Mouse (Mus musculus) intestine, embryonic 15.5 days (tissue): ENCODE results near the gene Slc52a3. TPM values are rescaled to one million over a fixed set of nuclear protein-coding genes. Genes with fewer than 3 reads are reported as not detected.
A peak's percentile ranks its signal among the peaks of the same experiment; 100 is the strongest.

Source experiments
- ATAC-seq: fragments of 200-750 bp; cut with Nextera tagmentation; 2 replicates; pipeline ENCODE4 v1.8.0; 2017; ENCODE audit warnings: moderate TSS enrichment, moderate library complexity
- H3K27ac ChIP-seq: fragments of 300-500 bp; sonication (generic); 2 replicates; pipeline ENCODE4 v1.5.1; 2015; ENCODE audit warnings: mild to moderate bottlenecking, inconsistent platforms
- H3K27me3 ChIP-seq: fragments of 300-500 bp; sonication (generic); replicated peaks from 2 replicates; pipeline ENCODE4 v1.6.1; 2015; ENCODE audit warnings: inconsistent platforms
- H3K36me3 ChIP-seq: fragments of 300-500 bp; sonication (generic); 2 replicates; pipeline ENCODE4 v1.6.1; 2015; ENCODE audit warnings: inconsistent platforms
- H3K4me1 ChIP-seq: fragments of 300-500 bp; sonication (generic); replicated peaks from 2 replicates; pipeline ENCODE4 v1.6.1; 2015; ENCODE audit warnings: inconsistent platforms
- H3K4me2 ChIP-seq: fragments of 300-500 bp; sonication (generic); replicated peaks from 2 replicates; pipeline ENCODE4 v1.6.1; 2015; ENCODE audit warnings: mild to moderate bottlenecking, inconsistent platforms
- H3K4me3 ChIP-seq: fragments of 300-500 bp; sonication (generic); replicated peaks from 2 replicates; pipeline ENCODE4 v1.5.1; 2015; ENCODE audit warnings: inconsistent platforms
- H3K9ac ChIP-seq: fragments of 300-500 bp; sonication (generic); 2 replicates; pipeline ENCODE4 v1.6.1; 2015; ENCODE audit warnings: inconsistent platforms
- H3K9me3 ChIP-seq: fragments of 300-500 bp; sonication (generic); 2 replicates; pipeline ENCODE4 v1.6.1; 2016; ENCODE audit warnings: inconsistent platforms
- WGBS: fragments of 180-500 bp; shearing (Covaris S2); methylation state at CpG from one replicate; pipeline ENCODE4 v1.1.7; 2015; 5-methylcytosine and 5-hydroxymethylcytosine counted together
- polyA plus RNA-seq: library from polyadenylated mRNA; unstranded; fragments of >200 nt; fragmentation: Nextera tagmentation; extraction: Ambion mirVana; gene quantifications from 2 replicates; pipeline ENCODE4 v1.2.1, GENCODE M21; 2015

Slc52a3 gene
- polyA plus RNA-seq, 1 experiment from 2014 or later, result 3.9 TPM

DNA sequence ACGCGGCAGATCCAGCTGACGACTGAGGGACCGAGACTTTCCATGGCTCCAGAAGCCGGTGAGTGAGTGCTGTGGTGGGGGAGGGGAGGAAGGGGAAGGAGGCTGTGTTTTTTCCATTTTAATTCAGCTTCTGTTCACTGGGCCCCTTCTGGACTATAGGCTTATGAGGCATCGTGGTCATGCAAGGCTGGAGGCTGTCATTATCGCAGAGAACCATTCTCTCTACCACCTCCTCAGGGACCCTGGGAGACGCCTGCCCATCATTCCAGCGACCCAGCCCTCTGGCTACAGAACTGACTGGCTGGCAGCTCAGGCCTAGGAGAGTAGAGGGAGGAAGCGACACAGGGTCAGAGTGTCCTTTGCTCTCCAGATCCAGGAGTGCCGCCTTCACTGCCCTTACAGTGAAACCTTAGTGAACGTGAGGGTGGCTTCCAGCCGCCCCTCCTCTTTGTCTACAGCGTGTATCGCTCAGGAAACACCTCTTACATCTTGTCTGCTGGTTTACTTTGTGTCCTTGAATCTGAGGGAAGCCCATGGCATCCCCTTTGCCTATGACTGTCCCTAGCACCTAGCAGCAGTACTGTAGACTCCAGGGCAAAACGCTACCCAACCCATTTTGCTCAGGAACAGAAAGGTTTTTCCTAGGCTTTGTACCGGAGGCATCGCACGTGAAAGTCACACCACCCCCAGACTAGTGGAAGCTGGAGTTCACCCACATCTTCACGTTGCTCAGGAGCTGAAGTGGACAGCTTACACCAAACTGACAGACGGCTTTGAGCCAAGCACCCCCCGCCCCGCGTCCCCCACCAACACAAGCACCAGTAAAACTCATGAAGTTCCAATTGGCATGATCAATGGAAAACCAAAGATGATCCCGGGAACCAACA, 51.0 kb downstream of the Slc52a3 start:
- Histone ChIP-seq H3K9me3 (no peaks in the 10 kb centered on the region), H3K9ac (no peak overlapping the region), H3K4me1 (peaks cover 13% of the 10 kb centered on the region), H3K36me3 (no peaks in the 10 kb centered on the region), H3K4me2 (peak overlapping the region; percentile 98), H3K27me3 (peaks cover 52% of the 10 kb centered on the region), H3K27ac (no peak overlapping the region), H3K4me3 (no peak overlapping the region)
- no peak for ATAC-seq
- 3% methylated on average over 25 of the region's 25 CpGs for WGBS

GRCm38 (mm10) chr2:152048003-152048980, 52.0 kb downstream of the Slc52a3 start:
- peak overlapping the region; percentile 46 for H3K4me3 ChIP-seq
- under 1% methylated on average over 80 of the region's 82 CpGs for WGBS
- peaks cover 52% of the 10 kb centered on the region for H3K27me3 ChIP-seq
- H3K36me3 ChIP-seq, result no peaks in the 10 kb centered on the region
- peak; percentile 58 for ATAC-seq
- H3K4me1 ChIP-seq, result peaks cover 13% of the 10 kb centered on the region
- H3K9ac ChIP-seq, result peak overlapping the region; percentile 44
- no peak overlapping the region for H3K27ac ChIP-seq
- H3K4me2 ChIP-seq, result peak overlapping the region; percentile 98
- no peaks in the 10 kb centered on the region for H3K9me3 ChIP-seq

DNA sequence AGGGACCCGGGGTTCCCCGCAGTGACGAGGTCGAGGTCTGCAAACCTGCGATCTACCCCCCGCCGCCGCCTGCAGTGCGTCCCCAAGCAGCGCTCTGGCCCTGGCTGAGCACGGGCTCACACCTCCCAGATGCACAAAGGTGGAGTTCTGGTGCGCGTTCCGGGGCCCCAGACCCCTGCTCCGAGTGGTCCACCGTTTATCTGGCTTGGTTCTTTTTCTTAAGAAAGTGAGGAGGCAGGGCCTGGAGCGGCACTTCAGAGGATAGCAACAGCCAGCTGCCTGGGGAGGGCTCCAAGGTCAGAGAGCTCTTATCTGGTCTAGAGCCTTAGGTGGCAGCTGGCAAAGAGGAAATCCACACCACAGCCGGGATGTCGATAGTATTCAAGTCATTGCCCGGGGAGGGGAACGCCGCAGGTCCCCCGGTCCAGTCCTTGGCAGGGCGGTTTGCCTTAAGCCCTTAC, 52.7 kb downstream of the Slc52a3 start:
- peak overlapping the region; percentile 46 for H3K4me3 ChIP-seq
- H3K9me3 ChIP-seq, result no peaks in the 10 kb centered on the region
- peak; percentile 73 for ATAC-seq
- under 1% methylated on average over 24 of the region's 24 CpGs for WGBS
- peaks cover 52% of the 10 kb centered on the region for H3K27me3 ChIP-seq
- no peaks in the 10 kb centered on the region for H3K36me3 ChIP-seq
- H3K4me2 ChIP-seq, result peak overlapping the region; percentile 98
- H3K9ac ChIP-seq, result peak overlapping the region; percentile 44
- no peak overlapping the region for H3K27ac ChIP-seq
- peaks cover 13% of the 10 kb centered on the region for H3K4me1 ChIP-seq

- no peak overlapping the region for H3K9ac ChIP-seq
- ATAC-seq, result no peak
- H3K4me2 ChIP-seq, result peak overlapping the region; percentile 98; the same call in 1 of the 2 replicates
- H3K4me3 ChIP-seq, result no peak overlapping the region
- H3K36me3 ChIP-seq, result no peaks in the 10 kb centered on the region
- 10% methylated on average over 13 of the region's 13 CpGs for WGBS
- no peak overlapping the region for H3K27ac ChIP-seq
- H3K9me3 ChIP-seq, result no peaks in the 10 kb centered on the region
- peaks cover 13% of the 10 kb centered on the region for H3K4me1 ChIP-seq
- peaks cover 48% of the 10 kb centered on the region for H3K27me3 ChIP-seq
These were observed 53.4 kb downstream of the Slc52a3 start for GRCm38 (mm10) chr2:152049611-152050270.

DNA sequence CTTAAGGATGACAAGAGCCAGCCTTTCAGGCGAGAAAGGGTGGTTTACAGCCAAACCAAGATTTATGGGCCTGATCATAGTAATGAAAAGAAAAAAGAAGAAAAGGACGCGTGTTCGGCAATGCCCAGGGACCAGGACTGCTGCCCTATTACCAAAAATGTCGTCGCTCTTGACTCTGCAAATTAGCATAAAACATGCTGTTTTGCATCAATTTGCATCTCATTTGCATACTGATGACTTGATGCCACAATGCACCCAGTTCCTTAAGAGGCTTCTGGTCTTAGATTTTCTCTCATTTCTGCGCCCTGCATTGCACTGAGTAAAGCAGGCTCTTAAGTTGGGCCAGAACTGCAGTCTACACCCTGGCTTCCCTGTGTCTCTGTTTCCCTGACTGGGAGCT, 54.0 kb downstream of the Slc52a3 start:
- Histone ChIP-seq H3K27ac (no peak overlapping the region), H3K4me1 (peaks cover 13% of the 10 kb centered on the region), H3K9ac (no peak overlapping the region), H3K9me3 (no peaks in the 10 kb centered on the region), H3K4me2 (no peak overlapping the region), H3K4me3 (no peak overlapping the region), H3K27me3 (peaks cover 48% of the 10 kb centered on the region), H3K36me3 (no peaks in the 10 kb centered on the region)
- ATAC-seq, result no peak
- WGBS, result 16% methylated on average over 7 of the region's 7 CpGs

GRCm38 (mm10) chr2:152051985-152052384, 55.7 kb downstream of the Slc52a3 start:
- ATAC-seq, result no peak
- Histone ChIP-seq H3K4me2 (no peak overlapping the region), H3K9me3 (no peaks in the 10 kb centered on the region), H3K27me3 (peaks cover 49% of the 10 kb centered on the region), H3K4me1 (peaks cover 13% of the 10 kb centered on the region), H3K27ac (no peak overlapping the region), H3K9ac (no peak overlapping the region), H3K4me3 (no peak overlapping the region), H3K36me3 (no peaks in the 10 kb centered on the region)
- 82% methylated on average over 3 of the region's 3 CpGs for WGBS

DNA sequence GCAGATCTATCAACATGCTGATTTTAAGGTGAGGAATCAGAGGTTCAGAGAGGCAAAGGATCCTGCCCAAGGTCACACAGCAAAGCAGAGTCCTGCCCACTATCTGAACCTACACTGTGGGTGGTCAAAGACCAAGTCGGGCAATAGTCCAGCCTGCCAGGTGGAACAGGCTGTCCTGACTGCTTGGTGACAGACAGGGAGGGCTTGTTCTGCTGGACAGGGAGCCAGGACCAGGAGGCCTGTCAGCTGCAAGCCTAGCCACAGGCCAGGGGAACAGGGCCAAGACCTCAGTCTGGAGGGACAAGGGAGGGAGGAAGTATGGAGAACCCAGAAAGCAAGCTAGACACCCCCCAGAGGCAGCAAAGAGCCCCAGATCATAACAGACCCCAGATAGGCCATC, 59.1 kb downstream of the Slc52a3 start:
- Histone ChIP-seq H3K36me3 (no peaks in the 10 kb centered on the region), H3K4me2 (no peak overlapping the region), H3K27ac (no peak overlapping the region), H3K4me1 (no peaks in the 10 kb centered on the region), H3K4me3 (no peak overlapping the region), H3K27me3 (peaks cover 14% of the 10 kb centered on the region), H3K9ac (no peak overlapping the region), H3K9me3 (no peaks in the 10 kb centered on the region)
- WGBS, result 64% methylated on average over 1 of the region's 1 CpGs
- ATAC-seq, result no peak

DNA sequence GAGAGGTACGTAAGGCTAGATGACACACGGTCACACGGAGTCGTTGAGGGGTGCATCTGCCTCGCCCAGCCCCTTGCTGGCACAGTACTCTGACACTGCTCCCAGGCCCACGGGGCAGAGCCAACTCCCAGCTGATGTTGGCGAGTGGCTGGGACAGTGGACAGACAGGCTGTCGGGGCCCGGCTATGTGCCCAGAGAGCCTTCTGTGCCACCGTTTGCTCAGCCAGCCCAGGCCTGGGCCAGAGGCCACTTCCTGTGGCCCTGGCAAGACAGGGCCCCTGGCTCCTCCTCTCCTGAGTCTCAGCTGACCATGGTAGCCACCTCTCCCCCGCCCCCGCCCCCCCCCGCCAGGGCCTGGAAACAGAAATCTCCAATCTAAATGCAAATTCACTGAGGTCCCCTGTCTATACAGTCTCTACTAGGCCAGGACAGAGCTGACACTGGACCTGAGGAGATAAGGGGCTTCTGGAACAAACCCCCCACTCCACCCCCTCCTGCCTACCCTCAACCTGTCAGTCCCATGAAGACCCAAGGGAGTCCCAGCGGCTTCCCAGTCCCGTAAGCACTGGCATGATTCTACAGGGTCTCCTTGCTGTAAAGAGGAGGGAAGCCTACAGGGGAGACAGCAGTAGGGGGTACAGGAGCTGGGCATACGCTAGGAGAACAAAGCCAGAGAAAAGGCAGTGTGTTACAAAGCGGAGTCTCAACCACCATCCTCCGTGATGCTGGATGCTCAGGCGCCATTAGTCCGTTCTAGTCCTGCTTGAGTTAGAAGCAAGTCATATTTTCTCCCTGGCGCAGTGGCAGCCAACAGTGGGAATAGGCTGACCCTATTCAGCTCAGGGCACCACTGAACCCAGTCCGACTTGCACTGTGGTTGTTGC, 60.3 kb downstream of the Slc52a3 start:
- no peak overlapping the region for H3K4me3 ChIP-seq
- H3K36me3 ChIP-seq, result no peaks in the 10 kb centered on the region
- 72% methylated on average over 22 of the region's 22 CpGs for WGBS
- H3K4me1 ChIP-seq, result no peaks in the 10 kb centered on the region
- H3K27me3 ChIP-seq, result 0 out of 2 replicates have a peak, but pooled peaks cover 11% of the 10 kb centered on the region
- no peaks in the 10 kb centered on the region for H3K9me3 ChIP-seq
- H3K27ac ChIP-seq, result no peak overlapping the region
- no peak overlapping the region for H3K9ac ChIP-seq
- ATAC-seq, result no peak
- no peak overlapping the region for H3K4me2 ChIP-seq

DNA sequence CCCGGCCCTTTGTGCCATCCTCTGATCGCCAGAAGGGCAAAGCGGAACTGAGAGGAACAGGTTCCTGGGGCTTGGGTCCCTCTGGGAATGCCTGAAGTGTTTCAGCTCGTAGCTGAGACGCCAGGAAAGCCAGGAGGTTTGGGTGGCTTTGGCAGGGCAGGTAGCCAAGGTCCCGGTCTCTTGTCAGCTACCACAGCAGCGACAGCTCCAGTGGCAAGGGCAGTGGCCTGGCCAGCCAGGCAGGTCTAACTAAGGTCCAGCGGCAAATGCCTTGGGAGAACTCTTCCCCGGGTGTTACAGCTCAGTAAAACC, 60.9 kb downstream of the Slc52a3 start:
- no peak for ATAC-seq
- WGBS, result 73% methylated on average over 9 of the region's 9 CpGs

More for the DNA sequence above, 60.9 kb downstream of the Slc52a3 start:
- H3K4me2 ChIP-seq, result no peak overlapping the region
- H3K4me3 ChIP-seq, result no peak overlapping the region
- H3K36me3 ChIP-seq, result no peaks in the 10 kb centered on the region
- H3K9me3 ChIP-seq, result no peaks in the 10 kb centered on the region
- 0 out of 2 replicates have a peak, but pooled peaks cover 5% of the 10 kb centered on the region for H3K27me3 ChIP-seq
- no peak overlapping the region for H3K9ac ChIP-seq
- H3K27ac ChIP-seq, result no peak overlapping the region
- H3K4me1 ChIP-seq, result no peaks in the 10 kb centered on the region
